Mouse (Mus musculus) bone marrow, adult 2 months (tissue): ENCODE results near the gene Osbp2.

Source experiments
- CTCF ChIP-seq: fragments of 200-500 bp; IDR thresholded peaks from 2 replicates; pipeline ENCODE4 v1.5.1; 2011; ENCODE audit warnings: low read length, control low read depth; ENCODE audit not compliant: control insufficient read depth, insufficient read depth
- POLR2A ChIP-seq: fragments of 200-500 bp; IDR thresholded peaks from 2 replicates; pipeline ENCODE4 v1.6.1; 2011; ENCODE audit warnings: low read depth, mild to moderate bottlenecking, control low read depth, low read length, borderline replicate concordance; ENCODE audit not compliant: control insufficient read depth

GRCm38 (mm10) chr11:3849469-3850314 lies 14.0 kb downstream of the Osbp2 start:
- no peak for TF ChIP-seq CTCF
- TF ChIP-seq POLR2A: no peak
